Mouse (Mus musculus) testis, adult 2 months (tissue): Measurements from ENCODE around the gene Armc6.

Source experiments
- CTCF ChIP-seq: fragments of 200-500 bp; IDR thresholded peaks from 2 replicates; pipeline ENCODE4 v1.5.1; 2012; ENCODE audit warnings: low read depth, mild to moderate bottlenecking, inconsistent platforms, low read length, moderate library complexity; ENCODE audit not compliant: control insufficient read depth, insufficient read depth, insufficient replicate concordance
- POLR2A ChIP-seq: fragments of 200-500 bp; IDR thresholded peaks from 2 replicates; pipeline ENCODE4 v1.6.1; 2012; ENCODE audit warnings: low read depth, mild to moderate bottlenecking, inconsistent platforms, low read length, moderate library complexity; ENCODE audit not compliant: control insufficient read depth

DNA sequence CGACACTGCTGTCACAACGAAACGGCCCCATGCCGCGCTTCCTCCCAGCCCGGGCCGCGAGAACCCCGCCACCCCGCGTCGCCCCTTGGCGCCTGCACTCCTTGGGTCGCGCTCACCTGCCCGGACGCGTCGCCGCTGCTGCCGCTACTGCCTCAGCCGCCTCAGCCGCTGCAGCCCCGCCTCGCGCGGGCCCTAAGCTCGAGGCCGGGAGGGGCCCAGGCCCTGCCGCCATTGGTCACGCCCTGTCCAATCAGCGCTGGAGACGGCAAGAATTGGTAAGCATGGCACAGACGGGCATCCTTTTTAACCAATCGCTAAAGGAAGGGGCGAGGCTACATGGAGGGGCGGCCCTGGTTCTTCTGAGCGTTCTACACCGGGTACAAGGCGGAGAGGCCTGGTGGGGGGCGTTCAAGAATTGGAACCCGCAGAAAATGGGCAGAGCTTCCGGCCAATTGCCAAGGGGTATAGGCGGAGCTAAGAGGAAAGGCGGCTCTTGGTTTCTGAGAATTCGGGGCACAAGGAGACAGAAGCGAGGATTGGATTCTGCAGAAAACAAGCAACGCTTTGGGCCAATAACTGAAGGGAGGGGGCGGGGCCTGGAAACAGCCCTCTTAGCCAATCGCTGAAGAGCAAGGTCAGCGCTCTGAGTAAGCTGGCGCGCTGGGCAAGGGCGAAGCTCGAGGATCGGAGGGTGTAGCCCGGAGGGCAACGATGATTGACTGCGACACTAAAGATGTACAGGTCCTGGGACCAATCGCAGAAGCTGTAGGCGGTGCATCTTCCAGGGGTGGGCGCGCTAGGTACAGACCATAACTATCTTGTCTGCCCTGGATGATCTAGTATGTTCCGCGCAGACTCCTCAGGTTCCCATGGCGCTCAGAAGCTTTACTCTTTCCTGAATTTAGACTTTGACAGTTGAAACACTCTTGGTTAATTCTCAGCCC, 21.9 kb downstream of the Armc6 start, which contains the start of gene Slc25a42:
- no peak for TF ChIP-seq CTCF
- TF ChIP-seq POLR2A: peak; percentile 55
